Mouse (Mus musculus) right cerebral cortex, adult 18-20 months (tissue): ENCODE data around the gene Slc25a34.

Experiments
- DNase-seq: peaks from one replicate; pipeline ENCODE4 v3.0.0; 2022; ENCODE audit warnings: mixed read lengths

The Slc25a34 gene

GRCm38 (mm10) chr4:141616811-141617210 lies 6.8 kb downstream of the Slc25a34 start:
- no peak for DNase-seq

DNA sequence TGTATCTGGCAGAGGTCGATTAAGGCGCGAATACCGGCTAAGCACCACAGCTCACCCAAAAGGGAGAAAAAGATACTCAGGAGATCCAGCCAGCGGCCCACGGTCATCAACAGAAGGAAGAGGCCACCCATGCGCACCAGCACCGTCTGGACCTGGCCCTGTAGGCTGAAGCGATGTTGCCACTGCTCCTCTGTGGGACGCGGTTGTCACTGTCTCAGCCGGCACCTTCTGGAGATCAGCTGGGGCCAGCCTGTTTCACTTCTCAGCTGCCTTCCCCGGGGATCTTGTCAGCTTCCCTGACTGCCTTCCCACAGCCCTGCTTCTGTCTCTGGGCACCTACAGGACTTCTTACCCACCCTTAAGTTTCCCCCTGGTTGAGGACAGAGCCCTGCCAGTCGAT lies 8.7 kb downstream of the Slc25a34 start:
- no peak for DNase-seq

- no peak for DNase-seq
Observed at GRCm38 (mm10) chr4:141609538-141609937, 14.1 kb downstream of the Slc25a34 start.

GRCm38 (mm10) chr4:141605861-141606260 lies 17.8 kb downstream of the Slc25a34 start, which contains the start of gene Fblim1:
Gene Fblim1 (minus strand): TSS chr4:141606096.
- DNase-seq: no peak

DNA sequence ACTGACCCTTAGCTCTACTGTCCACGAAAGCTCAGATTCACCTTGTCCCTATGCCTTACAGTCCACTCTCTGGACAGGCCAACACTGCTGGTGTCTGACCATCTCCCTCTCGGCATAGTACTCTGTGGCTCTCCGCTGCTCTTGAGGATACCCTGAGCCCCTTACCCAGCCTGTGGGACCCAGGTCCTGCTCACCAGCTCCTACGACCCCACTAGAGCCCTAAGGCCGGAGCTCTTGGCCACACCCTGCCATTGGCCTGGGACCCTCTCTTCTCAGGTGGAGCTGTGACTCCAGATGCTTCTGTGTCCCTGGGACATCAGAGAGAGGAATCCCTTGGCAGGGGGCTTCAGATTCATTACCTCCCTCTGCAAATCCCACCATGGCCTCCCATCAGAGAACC lies 18.2 kb downstream of the Slc25a34 start:
- DNase-seq: no peak

DNA sequence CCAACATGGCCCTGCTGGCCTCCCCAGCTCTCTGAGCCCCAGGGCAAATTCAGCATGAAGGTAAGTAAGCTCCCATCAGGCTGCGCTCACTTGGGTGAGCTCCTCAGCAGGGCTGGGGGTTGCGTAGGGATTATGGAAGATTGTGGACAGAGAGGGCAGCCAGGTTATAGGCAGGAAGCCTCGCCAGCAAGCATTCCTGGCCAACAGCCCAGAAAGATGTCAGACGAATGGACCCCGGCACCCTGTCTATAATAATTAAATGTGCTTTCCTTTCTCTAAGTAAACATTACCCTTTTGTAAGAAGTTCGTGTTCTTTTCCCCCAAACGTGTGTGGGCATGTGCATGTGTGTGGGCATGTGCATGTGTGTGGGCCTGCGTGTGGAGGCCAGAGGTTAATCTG lies 19.1 kb downstream of the Slc25a34 start:
- DNase-seq: no peak

- DNase-seq: no peak
Observed at GRCm38 (mm10) chr4:141603921-141604320, 19.7 kb downstream of the Slc25a34 start.

DNA sequence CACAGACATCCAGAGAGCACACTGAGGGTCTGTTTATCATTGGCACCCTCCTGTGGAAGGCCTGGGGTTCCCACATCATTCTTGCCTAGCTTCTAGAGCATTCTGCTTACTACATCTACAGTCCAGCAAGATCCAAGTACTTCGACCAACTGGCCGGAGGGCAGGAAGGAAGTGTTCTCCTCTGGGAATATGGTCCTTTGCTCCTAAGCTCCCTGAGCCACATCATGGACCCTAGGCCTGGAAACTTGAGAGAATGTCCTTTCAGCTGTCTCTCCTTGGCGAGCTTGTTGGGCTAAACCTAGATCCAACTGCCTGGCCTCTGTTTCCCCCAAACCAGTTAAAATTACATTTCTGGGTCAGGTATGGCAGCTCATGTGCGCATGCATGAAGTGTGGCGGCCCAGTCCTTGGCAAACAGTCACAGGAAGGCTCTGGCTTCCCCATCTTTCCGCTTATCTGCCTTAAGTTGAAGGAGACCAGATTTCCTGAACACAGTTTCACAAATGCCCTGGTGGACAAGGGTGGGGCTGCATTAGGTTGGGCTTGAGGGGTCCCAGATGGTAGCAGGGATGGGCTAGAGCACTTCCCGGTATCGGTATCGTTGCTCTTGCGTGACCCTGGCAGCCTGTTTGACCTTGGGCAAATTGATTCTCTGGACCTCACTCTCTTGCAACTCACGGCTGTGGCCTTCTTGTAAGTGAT lies 20.9 kb downstream of the Slc25a34 start:
- DNase-seq: no peak

GRCm38 (mm10) chr4:141601148-141601862 lies 22.3 kb downstream of the Slc25a34 start:
- no peak for DNase-seq

DNA sequence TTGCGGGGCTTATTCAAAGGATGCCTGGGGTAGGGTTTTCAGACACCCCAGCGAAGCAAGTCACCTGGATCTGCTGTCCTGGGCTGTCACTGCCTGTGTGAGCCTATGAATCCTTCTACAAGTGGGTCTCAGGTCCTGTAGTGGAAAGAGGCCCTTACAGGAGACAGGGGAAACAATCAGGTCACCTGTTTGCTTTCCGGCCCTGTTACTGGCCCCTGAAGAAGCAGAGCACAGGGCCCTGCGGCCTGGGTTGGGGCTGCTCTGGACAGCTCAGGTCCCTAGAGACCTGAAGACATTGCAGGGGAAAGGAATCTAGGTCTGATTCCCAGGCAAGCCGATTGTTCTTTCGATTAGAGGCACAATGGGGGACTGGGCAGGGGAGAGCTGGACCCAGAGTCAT lies 23.3 kb downstream of the Slc25a34 start:
- DNase-seq: no peak

DNA sequence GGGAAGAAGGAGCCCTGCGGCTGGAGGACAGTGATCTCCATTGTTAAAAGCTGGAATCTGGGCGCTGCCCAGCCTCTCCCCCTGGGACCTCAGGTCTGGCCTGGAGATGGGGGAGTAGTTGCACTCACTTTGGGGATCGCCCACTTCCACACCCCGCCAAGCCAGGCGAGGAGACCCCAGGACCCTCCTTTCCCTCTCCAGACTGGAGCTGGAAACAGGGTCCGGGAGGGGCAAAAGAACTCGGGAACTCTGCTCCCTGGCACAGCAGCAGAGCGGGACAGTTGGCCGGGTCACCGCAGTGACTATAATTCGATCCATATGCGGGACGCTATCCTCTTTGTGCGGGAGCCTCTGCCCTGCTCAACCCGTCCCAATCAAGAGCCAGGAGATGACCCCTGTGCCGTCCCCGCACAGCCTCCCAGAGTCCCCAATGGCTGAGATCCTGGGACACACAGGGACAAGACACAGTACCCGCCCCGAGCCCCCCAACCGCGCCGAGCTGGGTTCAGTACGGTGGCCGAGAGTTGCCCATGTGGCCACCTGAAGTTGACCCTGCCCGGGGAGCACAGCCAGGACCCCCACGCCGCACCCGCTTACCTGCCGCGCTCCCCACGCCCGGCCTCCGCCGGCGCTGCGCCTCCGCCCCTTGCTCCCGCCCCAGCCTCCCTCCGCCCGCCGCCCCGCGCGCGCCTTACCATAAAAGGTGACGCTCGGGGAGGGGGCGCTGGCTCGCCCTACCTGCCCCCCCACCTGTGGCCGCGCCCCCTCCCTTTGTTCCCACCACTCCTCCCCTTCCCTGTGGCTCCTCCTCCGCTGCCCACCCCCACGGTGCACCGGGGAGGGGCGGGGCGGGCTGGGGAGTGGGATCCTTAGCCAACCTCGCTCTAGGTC lies 24.1 kb downstream of the Slc25a34 start:
- no peak for DNase-seq

- no peak for DNase-seq
Observed at GRCm38 (mm10) chr4:141598894-141599250, 24.7 kb downstream of the Slc25a34 start.

DNA sequence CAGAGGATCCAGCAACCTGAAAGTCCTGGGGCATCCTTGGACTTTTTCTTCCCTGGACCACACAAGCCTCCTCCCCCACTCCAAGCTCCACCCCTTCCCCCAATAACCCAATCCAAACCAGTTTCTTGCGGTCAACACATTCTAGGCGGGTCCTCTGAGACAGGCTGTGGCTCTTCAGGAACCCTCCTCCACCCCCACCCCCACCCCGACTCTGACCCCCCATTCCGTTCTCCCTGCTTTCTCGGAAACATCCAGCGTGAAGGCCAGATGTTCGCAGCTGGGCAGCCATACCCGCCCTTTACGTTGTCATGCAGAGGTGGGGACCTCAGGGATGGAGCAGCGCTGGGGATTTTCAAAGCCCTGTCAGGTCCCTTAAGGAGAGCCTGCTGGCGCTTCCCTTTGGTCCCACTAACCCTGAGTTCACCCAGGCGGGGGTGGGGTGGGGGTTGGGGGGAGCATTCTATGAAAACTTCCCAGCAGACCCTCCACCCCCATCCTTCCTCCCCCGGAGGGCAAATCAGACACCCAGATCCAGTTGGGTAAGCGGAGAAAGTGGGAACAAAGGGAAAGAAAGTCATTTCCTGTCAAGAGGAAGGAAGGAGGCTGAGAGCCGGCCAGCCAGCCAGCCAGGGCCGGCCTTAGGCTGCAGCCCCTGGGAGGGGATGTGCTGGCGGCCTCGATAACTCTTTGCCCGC lies 25.3 kb downstream of the Slc25a34 start:
- no peak for DNase-seq

GRCm38 (mm10) chr4:141596700-141597328 lies 26.8 kb downstream of the Slc25a34 start:
- DNase-seq: no peak

GRCm38 (mm10) chr4:141595605-141596268 lies 27.9 kb downstream of the Slc25a34 start:
- DNase-seq: no peak

GRCm38 (mm10) chr4:141595138-141595537 lies 28.5 kb downstream of the Slc25a34 start:
- no peak for DNase-seq

GRCm38 (mm10) chr4:141591547-141591946 lies 32.1 kb downstream of the Slc25a34 start:
- no peak for DNase-seq

- no peak for DNase-seq
Observed at GRCm38 (mm10) chr4:141583919-141584318, 39.7 kb downstream of the Slc25a34 start.

DNA sequence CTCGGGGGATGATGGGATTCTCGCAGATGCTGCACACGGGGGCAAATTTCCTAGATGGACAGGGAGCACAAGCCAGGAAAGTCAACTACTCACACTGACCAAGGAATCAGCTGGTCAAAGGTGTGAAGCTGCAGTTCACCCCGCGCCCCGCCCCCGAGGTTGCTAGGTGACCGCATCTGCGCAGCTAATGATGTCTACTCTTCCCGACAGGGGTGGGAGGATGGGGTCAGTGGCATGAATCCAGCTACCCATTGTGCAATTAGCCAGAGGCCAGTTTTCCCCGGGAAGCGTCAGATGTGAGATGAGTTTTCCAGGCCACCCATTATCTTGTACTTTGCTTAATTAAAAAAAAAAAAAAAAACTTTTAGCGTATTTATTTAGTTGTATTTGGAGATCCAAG lies 42.6 kb downstream of the Slc25a34 start:
- DNase-seq: no peak

GRCm38 (mm10) chr4:141578833-141579232 lies 44.8 kb downstream of the Slc25a34 start:
- DNase-seq: no peak

- no peak for DNase-seq
Observed at GRCm38 (mm10) chr4:141576877-141577276, 46.7 kb downstream of the Slc25a34 start.

GRCm38 (mm10) chr4:141576404-141576803 lies 47.2 kb downstream of the Slc25a34 start:
- no peak for DNase-seq
